Mouse (Mus musculus): ENCODE data around the gene Fgfr2.

- TF ChIP-seq TCF12 (IDR thresholded peaks at IDR 0.05; ENCODE audit: insufficient read depth, poor library complexity, severe bottlenecking) (no peak), POLR2A (IDR thresholded peaks at IDR 0.05; ENCODE audit: insufficient read length, low read depth) (no peak), E2F4 (IDR thresholded peaks at IDR 0.05; ENCODE audit: insufficient read depth) (no peak), USF1 (IDR thresholded peaks at IDR 0.05; ENCODE audit: low read depth) (no peak), MYOG (IDR thresholded peaks at IDR 0.05; ENCODE audit: control insufficient read depth in 1 of 3, insufficient read depth in 1 of 3, insufficient read length in 2 of 3, low read depth in 2 of 3) (no peak)
These were observed 311.2 kb downstream of the Fgfr2 start for GRCm38 (mm10) chr7:132811716-132812618.
